Comparison of ENCODE assay signal across 8 mouse cellular contexts in the genomic region with DNA sequence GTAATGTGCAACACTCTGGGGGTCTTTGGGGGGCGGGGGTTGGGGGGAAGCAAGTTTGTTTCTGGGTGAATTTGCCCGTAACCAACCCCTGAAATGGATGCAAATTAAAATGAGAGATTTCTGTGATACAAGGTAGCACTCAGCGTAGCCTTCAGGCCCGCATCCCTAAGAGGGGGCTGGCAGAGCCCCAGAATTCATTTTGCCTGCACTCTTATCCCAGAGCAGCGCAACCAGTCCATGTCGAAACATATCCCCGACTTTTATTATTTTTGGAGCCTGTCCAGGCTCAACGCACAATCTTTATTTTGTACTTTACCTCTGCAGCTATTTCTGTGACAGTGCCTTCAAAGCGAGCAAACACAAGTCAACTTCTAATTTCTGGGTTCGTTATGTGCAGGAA.
DNase-seq lines count a peak whose midpoint lies in the region; ATAC-seq and TF ChIP-seq lines count a peak whose summit lies in the region.

No protein-coding gene starts in this region.

- peaks cover 17% of the 10 kb centered on the region for H3K4me1 ChIP-seq in lung, embryonic 15.5 days
- no peaks in the 10 kb centered on the region for H3K4me1 ChIP-seq in lung, adult 2 months (ENCODE audit: control insufficient read depth, insufficient read depth, low read length)
- 0 out of 2 replicates have a peak, but pooled peaks cover 2% of the 10 kb centered on the region for H3K4me1 ChIP-seq in stomach, embryonic 15.5 days

- DNase-seq in adrenal gland, adult (ENCODE audit: inconsistent age in 2 of 2, low spot score in 1 of 2): peak; percentile 12 to 58
- no peak for DNase-seq in adrenal gland, adult 8-10 months
- DNase-seq in lung, adult 2 months: no peak
- peak; percentile 9 for DNase-seq in kidney, postnatal 14 days
- DNase-seq in layer of hippocampus, postnatal 14 days (ENCODE audit: low spot score in 2 of 2): no peak
- no peak for DNase-seq in yolk sac, embryonic 10.5 days (ENCODE audit: low spot score)

- H3K36me3 ChIP-seq in lung, embryonic 15.5 days: no peaks in the 10 kb centered on the region
- H3K36me3 ChIP-seq in stomach, embryonic 15.5 days: no peaks in the 10 kb centered on the region

- 24% methylated on average over 10 of the region's 10 CpGs for WGBS in lung, embryonic 15.5 days
- 52% methylated on average over 10 of the region's 10 CpGs for WGBS in lung, adult 2 months
- WGBS in stomach, embryonic 15.5 days: 46% methylated on average over 10 of the region's 10 CpGs

- H3K9ac ChIP-seq in lung, embryonic 15.5 days: no peak overlapping the region
- H3K9ac ChIP-seq in stomach, embryonic 15.5 days: no peak overlapping the region

- no peak overlapping the region for H3K27ac ChIP-seq in lung, embryonic 15.5 days
- H3K27ac ChIP-seq in stomach, embryonic 15.5 days: no peak overlapping the region

- H3K27me3 ChIP-seq in lung, embryonic 15.5 days: no peaks in the 10 kb centered on the region
- H3K27me3 ChIP-seq in stomach, embryonic 15.5 days (replicated peaks): no peaks in the 10 kb centered on the region

- TF ChIP-seq CTCF in lung, adult 2 months (IDR thresholded peaks at IDR 0.05; ENCODE audit: insufficient read depth, low read length): no peak

- TF ChIP-seq POLR2A in lung, adult 2 months (IDR thresholded peaks at IDR 0.05; ENCODE audit: borderline replicate concordance, extremely low read depth, low read depth, low read length): no peak

- H3K4me2 ChIP-seq in lung, embryonic 15.5 days: peak overlapping the region; percentile 40
- H3K4me2 ChIP-seq in stomach, embryonic 15.5 days: peak overlapping the region; percentile 45; the same call in 1 of the 2 replicates

- no peak overlapping the region for H3K4me3 ChIP-seq in lung, embryonic 15.5 days
- no peak overlapping the region for H3K4me3 ChIP-seq in lung, adult 2 months (replicated peaks; ENCODE audit: extremely low read depth, low read depth, low read length)
- no peak overlapping the region for H3K4me3 ChIP-seq in stomach, embryonic 15.5 days (replicated peaks)

- ATAC-seq in lung, embryonic 15.5 days (ENCODE audit: borderline replicate concordance, extremely low read depth, low FRiP score, low TSS enrichment): no peak
- no peak for ATAC-seq in stomach, embryonic 15.5 days (ENCODE audit: insufficient read depth, low FRiP score, low read depth)

- no peaks in the 10 kb centered on the region for H3K9me3 ChIP-seq in lung, embryonic 15.5 days
- no peaks in the 10 kb centered on the region for H3K9me3 ChIP-seq in stomach, embryonic 15.5 days

Comparison
In these comparisons a context has a peak if more than half of its experiments do, and no peak if none do; other contexts are left out.
1. DNase-seq: peak in adrenal gland, adult (2 of 2) and kidney, postnatal 14 days (single experiment); none in adrenal gland, adult 8-10 months (single experiment), lung, adult 2 months (single experiment), layer of hippocampus, postnatal 14 days (0 of 2) and yolk sac, embryonic 10.5 days (single experiment).